Mouse (Mus musculus): ENCODE data around the gene Bptf.

Bptf gene

DNA sequence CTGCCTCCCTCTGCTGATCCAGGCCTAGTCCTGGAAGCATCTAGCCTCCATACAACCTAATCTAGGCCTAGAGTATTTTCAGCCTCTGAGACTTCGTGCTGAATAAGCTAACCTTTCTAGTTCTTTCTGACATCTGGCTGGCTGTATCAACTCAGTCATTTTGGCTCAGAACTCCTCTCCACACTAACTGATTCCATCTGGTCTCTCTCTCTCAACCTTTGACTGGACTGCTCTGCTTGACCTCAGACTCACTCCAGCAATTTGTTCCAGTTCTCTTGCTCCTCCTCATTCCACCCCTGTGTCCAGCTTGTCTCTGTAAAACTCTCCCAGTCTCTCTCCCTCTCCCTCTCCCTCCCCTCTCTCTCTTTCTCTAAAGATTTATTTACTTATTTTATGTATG lies 115.0 kb downstream of the Bptf start:
- TF ChIP-seq GATA4 (IDR thresholded peaks at IDR 0.05; ENCODE audit: insufficient replicate concordance, low read length), result no peak

DNA sequence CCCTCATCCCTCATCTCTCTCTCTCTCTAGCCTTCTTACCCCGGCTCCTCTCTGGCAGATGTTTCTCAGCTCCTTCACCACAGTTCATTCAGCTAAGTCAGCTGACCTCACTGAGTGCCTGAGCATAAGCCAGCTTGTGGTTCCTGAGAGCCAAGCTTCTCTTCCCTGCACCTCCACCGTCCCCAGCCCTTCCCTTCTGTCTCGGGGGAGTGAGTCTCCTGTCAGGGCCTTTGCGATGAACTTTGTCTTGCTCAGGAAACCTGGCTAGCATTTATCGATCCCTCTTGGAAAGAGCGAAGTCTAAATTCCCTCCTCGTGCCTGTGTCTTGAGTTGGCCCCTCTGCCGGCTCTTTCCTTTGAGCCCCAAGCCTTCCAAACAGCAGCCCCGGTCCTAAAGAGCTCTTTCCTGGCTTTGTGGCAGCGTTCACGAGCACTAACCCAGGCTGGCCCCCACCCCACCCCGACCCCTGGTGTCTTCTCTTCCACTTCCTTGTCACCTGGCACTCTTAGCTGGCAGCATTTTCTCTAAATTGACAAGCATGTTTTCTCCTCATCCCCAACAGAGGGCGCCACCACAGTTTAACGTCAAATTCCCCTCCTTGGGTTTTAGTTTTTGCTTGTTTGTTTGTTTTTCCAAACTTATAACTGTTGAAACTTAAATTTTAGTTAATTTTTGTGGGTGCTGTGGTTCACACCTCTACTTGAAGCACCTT lies 117.2 kb downstream of the Bptf start:
- no peak for TF ChIP-seq GATA4 (IDR thresholded peaks at IDR 0.05; ENCODE audit: insufficient replicate concordance, low read length)

DNA sequence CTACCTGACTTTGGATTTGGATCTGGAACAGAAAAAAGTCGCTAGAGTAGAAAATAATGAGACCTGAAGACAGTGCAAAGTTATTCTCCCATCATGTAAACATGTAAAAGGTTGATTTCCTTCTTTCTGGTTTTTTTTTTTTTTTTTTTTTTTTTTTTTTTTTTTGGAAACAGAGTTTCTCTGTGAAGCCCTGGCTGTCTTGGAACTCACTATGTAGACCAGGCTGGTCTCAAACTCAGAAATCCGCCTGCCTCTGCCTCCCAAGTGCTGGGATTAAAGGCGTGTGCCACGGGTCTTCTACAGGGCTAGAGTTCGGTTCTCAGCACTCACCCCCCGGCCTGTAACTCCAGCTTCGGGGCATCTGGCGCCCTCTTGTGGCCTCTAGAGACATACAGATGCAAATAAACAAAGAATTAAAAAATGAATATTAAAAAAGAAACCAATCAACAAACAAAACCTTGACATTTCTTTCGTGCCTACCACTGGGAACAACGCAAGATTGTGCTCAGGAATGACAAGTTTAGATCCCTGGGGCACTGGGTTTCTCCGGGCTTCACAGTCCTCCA lies 117.8 kb downstream of the Bptf start:
- TF ChIP-seq GATA4 (IDR thresholded peaks at IDR 0.05; ENCODE audit: insufficient replicate concordance, low read length), result no peak

DNA sequence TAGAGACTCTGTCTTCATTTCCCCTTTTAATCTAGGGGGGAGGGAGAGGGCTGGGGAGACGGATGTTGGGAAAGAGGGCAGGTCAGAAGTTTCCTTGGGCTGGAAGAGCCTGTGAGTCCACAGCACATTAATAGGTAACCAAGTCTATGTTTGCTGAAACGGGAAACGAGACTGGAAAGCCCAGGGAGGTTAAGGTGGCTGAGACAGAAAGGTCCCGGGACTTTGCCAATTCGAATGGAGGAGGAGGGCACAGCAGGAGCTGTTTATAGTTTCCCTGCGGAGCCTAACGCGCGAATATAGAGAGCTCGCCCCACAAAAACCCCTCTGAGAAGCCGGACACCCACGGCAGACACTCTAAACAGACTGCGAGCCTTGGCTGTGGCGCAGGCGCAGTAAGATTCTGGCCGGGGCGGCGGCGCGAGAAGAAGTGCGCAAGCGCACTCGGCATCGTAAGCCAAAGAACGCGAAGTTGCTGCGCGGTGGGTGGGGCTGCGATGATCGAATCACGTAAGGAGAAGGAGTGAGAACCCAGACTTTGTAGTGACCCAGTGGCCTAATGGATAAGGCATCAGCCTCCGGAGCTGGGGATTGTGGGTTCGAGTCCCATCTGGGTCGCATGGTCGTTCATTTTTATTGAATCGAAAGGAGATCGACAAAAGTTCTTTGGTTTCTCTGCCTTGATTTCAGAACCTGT lies 119.5 kb downstream of the Bptf start:
- peak; percentile 65; the same call in 1 of the 2 replicates for TF ChIP-seq GATA4 (IDR thresholded peaks at IDR 0.05; ENCODE audit: insufficient replicate concordance, low read length)

DNA sequence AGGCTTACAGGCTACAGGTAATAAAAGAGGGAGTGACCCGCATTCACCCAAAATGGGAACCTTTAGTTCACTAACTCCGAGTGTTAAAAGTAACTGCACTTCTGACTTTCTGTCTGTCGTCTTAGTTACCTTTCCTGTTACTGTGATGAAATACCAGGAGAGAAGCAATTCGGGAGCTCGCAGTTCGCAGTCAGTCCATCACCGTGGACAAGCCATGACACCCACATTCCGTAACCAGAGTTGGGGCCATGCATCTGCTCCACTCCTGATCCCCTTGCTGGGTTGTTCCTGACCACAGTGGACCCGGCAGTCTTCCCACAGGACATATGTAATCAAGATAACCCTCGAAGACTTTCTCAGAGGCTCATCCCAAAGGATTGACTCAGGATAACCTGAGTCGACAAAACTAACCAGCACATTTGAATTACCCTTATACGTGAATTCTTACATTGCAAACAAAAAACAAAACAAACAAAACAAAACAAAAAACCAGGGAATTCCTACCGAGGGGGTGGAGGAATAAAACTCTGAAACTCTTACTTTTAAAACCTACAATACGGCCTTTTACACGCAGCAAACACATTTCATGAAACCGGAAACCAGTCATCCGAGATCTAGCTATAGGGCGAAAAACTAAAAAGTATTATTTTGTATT lies 120.1 kb downstream of the Bptf start:
- no peak for TF ChIP-seq GATA4 (IDR thresholded peaks at IDR 0.05; ENCODE audit: insufficient replicate concordance, low read length)

DNA sequence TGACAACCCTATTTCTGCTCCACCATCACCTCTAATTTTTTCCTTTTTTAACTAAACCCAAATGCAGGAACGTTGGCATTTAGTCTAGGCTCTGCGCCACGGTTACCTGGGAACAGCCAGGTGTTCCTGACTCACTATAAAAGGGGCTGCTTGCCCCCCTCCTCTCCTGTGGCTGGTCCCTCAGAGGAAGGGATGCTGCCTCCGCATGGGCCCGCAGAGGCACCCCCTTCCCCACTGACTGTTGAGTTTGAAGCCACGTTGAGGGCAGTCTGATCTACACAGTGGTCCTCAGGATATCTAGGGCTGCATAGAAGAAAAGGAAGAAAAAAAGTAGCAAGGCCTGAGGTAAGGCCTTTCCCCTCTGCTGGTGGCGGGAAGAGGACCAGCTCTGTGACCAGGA lies 120.8 kb downstream of the Bptf start:
- no peak for TF ChIP-seq GATA4 (IDR thresholded peaks at IDR 0.05; ENCODE audit: insufficient replicate concordance, low read length)

DNA sequence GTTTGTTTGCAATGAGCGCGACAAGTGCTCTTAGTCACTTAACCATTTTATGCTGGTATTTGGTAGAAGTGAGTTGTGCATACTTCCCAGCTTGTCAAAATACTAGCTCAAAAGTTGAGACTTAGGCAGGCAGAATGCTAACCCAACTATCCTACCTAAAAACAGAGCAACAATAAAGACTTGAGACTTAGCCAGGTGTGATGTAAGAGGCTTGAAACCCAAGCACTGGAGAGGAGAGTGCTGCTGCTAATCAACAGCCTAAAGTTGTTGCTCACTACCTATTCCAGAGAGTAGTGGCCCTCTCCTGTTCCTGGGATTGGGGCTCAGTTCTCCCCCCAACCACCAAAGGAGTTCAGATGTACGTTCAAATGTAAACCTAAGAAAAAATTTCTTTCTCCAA lies 121.5 kb downstream of the Bptf start:
- no peak for TF ChIP-seq GATA4 (IDR thresholded peaks at IDR 0.05; ENCODE audit: insufficient replicate concordance, low read length)

DNA sequence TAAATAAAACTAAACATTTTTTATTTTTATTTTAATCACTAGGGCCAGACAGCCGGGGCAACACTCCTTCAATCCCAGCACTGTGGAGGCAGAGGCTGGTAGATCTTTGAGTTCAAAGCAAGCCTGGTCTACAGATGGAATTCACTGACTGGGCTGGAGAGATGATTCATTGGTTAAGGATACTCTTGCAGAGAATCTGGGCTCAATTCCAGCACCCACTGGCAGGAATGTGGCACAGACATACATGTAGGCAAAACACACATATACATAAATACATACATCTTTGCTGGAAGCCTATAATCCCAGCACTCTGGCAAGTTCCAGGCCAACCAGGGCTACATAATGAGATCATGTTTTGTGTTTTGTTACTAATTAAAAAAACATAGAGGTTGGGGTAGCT lies 126.4 kb downstream of the Bptf start:
- no peak for TF ChIP-seq GATA4 (IDR thresholded peaks at IDR 0.05; ENCODE audit: insufficient replicate concordance, low read length)

DNA sequence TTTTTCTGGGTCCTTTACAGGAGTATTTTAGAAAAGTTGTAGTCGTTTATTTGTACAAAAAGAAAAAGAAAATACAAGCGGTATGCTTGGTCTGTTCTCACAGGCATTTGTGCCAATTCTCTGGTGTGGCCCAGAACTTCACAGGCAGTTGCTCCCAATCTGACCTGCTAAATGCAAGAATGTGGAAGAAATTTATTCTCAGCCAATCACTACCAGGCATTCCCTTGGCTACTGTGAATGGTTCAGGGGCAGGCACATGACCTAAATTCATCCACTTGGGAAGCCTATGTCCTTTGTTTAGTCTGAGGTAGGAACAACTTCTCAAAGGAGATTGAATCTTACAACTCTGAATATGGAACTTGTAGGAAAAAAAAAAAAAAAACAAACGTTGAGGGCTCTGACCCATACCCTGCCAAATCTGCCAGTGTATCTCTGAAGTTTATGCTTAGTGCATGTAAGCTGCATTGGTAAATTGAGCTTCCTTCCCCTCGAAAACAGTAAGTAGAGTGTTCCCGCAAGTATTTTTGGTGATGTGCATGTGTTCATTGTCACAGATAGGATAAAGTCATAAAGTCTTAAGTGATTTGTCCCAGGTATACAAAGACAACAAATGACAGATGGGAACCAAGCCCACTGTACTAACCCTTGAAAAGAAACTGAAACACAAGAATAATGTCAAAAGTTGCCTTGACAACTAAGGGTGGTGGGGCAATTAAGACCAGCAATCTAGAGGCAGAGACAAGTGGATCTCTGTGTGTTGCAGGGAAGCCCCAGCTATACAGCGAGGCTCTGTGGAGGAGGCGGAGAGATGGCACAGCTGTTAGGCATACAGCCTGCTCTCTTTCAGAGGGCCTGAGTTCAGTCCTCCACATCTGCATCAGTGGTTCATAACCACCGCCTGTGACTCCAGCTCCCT lies 129.9 kb downstream of the Bptf start:
- no peak for TF ChIP-seq GATA4 (IDR thresholded peaks at IDR 0.05; ENCODE audit: insufficient replicate concordance, low read length)

DNA sequence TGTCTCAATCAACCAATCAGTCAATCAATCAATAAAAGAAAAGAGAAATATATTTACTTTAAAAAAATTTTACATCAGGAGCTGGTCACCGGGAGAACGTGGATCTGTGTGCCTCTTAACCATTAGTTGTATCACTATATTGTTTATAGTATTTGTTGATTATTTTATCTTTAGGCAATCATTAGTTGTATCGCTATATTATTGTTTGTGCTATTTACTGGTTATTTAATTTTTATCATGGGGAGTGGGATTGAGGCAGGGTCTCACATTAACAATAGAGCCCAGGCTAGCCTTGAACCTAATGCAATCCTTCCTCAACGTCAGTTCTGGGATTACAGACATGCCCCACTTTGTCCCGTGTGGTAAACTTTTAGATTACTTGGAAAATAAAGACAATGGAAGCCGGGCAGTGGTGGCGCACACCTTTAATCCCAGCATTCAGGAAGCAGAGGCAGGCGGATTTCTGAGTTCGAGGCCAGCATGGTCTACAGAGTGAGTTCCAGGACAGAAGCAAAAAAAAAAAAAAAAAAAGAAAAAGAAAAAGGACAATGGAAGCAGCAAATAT lies 131.9 kb downstream of the Bptf start:
- no peak for TF ChIP-seq GATA4 (IDR thresholded peaks at IDR 0.05; ENCODE audit: insufficient replicate concordance, low read length)

DNA sequence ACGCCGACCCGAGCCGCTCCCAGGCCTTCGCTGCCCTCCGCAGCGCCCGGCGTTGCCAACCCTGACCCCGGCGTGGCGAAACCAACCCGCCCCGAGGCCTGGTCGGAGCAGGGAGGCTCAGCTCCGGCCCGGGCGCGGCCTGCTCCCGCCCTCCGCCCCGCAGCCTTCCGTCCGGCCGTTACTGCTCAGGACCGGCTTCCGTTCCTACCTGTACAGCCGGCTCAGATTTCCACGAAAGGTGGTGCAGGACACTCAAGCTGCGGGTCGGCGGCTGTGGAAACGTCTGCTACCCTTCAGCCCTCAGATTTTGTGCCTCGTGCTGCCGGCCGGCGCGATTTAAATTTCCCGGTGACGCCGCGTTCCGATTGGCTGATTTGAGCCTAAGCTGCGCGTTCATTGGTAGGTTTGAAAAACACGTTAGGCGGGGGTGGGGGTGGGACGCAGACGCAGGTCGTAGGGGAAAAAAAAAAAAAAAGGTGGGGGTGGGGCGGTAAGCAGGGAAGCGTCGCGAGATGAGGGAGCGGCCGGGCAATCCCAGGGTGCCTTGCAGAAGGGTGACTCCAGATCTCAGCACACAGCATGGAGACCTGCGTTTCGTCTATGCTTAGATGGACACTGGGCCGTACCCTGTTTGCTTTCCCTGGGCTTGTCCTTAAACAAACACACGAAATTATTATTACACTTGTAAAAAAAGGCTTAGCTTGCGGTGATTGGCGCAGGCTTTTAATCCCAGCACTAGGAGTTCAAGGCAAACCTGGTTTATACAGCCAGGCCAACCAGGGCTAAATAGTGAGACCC lies 132.6 kb downstream of the Bptf start, which contains the start of gene Kpna2:
Kpna2 (minus strand) TSS at position 391 of the 798 bp plus-strand sequence.
- TF ChIP-seq GATA4 (IDR thresholded peaks at IDR 0.05; ENCODE audit: insufficient replicate concordance, low read length), result no peak

DNA sequence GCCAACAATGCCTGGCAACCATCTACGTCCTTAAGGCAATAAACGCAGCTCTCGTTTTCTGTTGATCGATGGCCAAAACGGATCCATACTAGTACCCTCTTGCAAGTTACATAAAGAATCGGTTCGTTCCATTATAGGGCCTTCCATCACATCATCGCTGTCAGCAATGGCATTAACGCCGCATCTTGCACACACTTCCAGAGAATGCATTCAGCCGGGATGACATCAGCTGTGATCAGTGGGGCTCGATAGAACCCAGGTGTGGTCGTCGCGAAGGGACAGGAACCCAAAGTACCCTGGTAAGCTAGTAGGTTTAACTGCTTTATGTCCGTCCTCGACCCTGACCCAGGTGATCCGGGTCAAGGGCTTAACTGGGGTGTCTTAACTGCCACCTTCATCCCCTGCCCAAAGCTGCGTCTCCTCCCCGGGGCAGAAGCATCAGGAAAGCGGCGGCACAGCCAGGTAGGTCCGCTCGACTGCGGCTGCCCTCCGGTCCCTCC lies 133.2 kb downstream of the Bptf start:
- no peak for TF ChIP-seq GATA4 (IDR thresholded peaks at IDR 0.05; ENCODE audit: insufficient replicate concordance, low read length)

DNA sequence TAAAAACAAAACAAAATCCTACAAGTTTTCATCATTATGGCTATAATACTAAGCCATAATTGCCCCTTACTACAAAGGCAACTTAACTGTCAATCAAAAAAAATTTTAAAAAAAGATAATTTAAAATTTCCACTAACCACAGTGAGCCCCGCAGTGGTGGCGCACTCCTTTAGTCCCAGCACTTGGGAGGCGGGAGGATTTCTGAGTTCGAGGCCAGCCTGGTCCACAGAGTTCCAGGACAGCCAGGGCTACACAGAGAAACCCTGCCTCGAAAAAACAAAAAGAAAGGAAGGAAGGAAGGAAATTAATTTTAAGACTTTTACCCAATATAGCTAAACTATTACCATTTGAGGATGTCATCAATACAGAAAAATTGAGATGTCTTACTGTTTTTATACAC lies 134.0 kb downstream of the Bptf start:
- no peak for TF ChIP-seq GATA4 (IDR thresholded peaks at IDR 0.05; ENCODE audit: insufficient replicate concordance, low read length)

Data from liver, adult (tissue).